Mouse (Mus musculus) midbrain, embryonic 13.5 days (tissue): ENCODE results near the gene Heg1. TPM values are rescaled to one million over a fixed set of nuclear protein-coding genes. Genes with fewer than 3 reads are reported as not detected.

ENCODE experiments used
- polyA plus RNA-seq: library from polyadenylated mRNA; unstranded; fragments of >200 nt; fragmentation: Nextera tagmentation; extraction: Ambion mirVana; gene quantifications from 2 replicates; pipeline ENCODE4 v1.2.1, GENCODE M21; 2015

The Heg1 gene
- polyA plus RNA-seq, 1 experiment from 2014 or later = 19.2 TPM

Other genes with a start within 250 kb of the Heg1 start
- gene Slc12a8, start 167.0 kb upstream of the Heg1 start, polyA plus RNA-seq = 0.50 and 0.63 TPM in 2 replicates
- 0.07 and 0.23 TPM in 2 replicates for gene Muc13, start 109.7 kb downstream of the Heg1 start, polyA plus RNA-seq
- gene Itgb5, start 145.3 kb downstream of the Heg1 start, polyA plus RNA-seq = 5.3 and 10.3 TPM in 2 replicates